Mouse (Mus musculus): ENCODE results near the gene Blmh.

- TF ChIP-seq FLI1 (IDR thresholded peaks at IDR 0.05; ENCODE audit: low read length) (no peak), GATA1 (IDR thresholded peaks at IDR 0.05; ENCODE audit: borderline replicate concordance, low read length) (no peak)
Observed at GRCm38 (mm10) chr11:76982415-76982814, 57.8 kb downstream of the Blmh start.

Measured in megakaryocyte, embryonic 14.5 days (primary cell).